Mouse (Mus musculus) forebrain, postnatal 0 days (tissue): ENCODE data around the gene Mrps9. TPM values are rescaled to one million over a fixed set of nuclear protein-coding genes. Genes with fewer than 3 reads are reported as not detected.

Experiments used
- ATAC-seq: fragments of 200-750 bp; cut with Nextera tagmentation; 2 replicates; pipeline ENCODE4 v1.8.0; 2017; ENCODE audit warnings: mild to moderate bottlenecking, moderate library complexity
- DNase-seq: peaks from one replicate; pipeline ENCODE4 v3.0.0-alpha.2; 2015
- H3K27ac ChIP-seq: fragments of 300-500 bp; sonication (generic); 2 replicates; pipeline ENCODE4 v1.5.1; 2014; ENCODE audit warnings: low read depth, mild to moderate bottlenecking, antibody characterized with exemption, low read length, moderate library complexity, mixed read lengths
- H3K27me3 ChIP-seq: fragments of 300-500 bp; sonication (generic); 2 replicates; pipeline ENCODE4 v1.6.1; 2014; ENCODE audit warnings: mild to moderate bottlenecking, low read length, mixed read lengths; ENCODE audit not compliant: insufficient read depth
- H3K36me3 ChIP-seq: fragments of 300-500 bp; sonication (generic); 2 replicates; pipeline ENCODE4 v1.6.1; 2014; ENCODE audit warnings: mild to moderate bottlenecking, moderate library complexity; ENCODE audit not compliant: insufficient read depth
- H3K4me1 ChIP-seq: fragments of 300-500 bp; sonication (generic); 2 replicates; pipeline ENCODE4 v1.6.1; 2014; ENCODE audit warnings: antibody characterized with exemption; ENCODE audit not compliant: insufficient read depth
- H3K4me2 ChIP-seq: fragments of 300-500 bp; sonication (generic); 2 replicates; pipeline ENCODE4 v1.6.1; 2014; ENCODE audit warnings: low read depth, mild to moderate bottlenecking, moderate library complexity
- H3K4me3 ChIP-seq: fragments of 300-500 bp; sonication (generic); 2 replicates; pipeline ENCODE4 v1.5.1; 2014; ENCODE audit warnings: low read depth, low read length, mixed read lengths
- H3K9ac ChIP-seq: fragments of 300-500 bp; sonication (generic); 2 replicates; pipeline ENCODE4 v1.6.1; 2014; ENCODE audit warnings: mild to moderate bottlenecking
- H3K9me3 ChIP-seq: fragments of 300-500 bp; sonication (generic); 2 replicates; pipeline ENCODE4 v1.6.1; 2016; ENCODE audit warnings: low read length
- CTCF ChIP-seq: sonication (generic); IDR thresholded peaks from 2 replicates; pipeline ENCODE4 v1.5.1; 2016; ENCODE audit warnings: antibody characterized with exemption, control low read depth, low read depth
- WGBS: fragments of 180-500 bp; shearing (Covaris S2); extraction: QIAGEN DNeasy Blood & Tissue Kit; methylation state at CpG from one replicate; pipeline ENCODE4 v1.1.7; 2014; 5-methylcytosine and 5-hydroxymethylcytosine counted together
- polyA plus RNA-seq: library from polyadenylated mRNA; unstranded; fragments of >200 nt; fragmentation: Nextera tagmentation; extraction: Ambion mirVana; gene quantifications from 2 replicates; pipeline ENCODE4 v1.2.1, GENCODE M21; 2015
- total RNA-seq: library from RNA; depleted of rRNA; stranded (reverse); fragments of >200 nt; gene quantifications from 2 replicates; pipeline ENCODE4 v1.2.3, GENCODE M21; 2014; rRNA removed

Gene Mrps9
- total RNA-seq (30.6 and 39.7 TPM in 2 replicates), polyA plus RNA-seq (33.1 and 35.3 TPM in 2 replicates)

GRCm38 (mm10) chr1:42850663-42851397 is at the start of gene Mrps9:
Mrps9 (plus strand) TSS chr1:42851233.
- H3K4me3 ChIP-seq: peak within 1 kb of the TSS; percentile 87
- peak; percentile 98 for DNase-seq
- H3K9ac ChIP-seq: peak within 1 kb of the TSS; percentile 83
- no peaks in the 10 kb centered on the region for H3K9me3 ChIP-seq
- peaks cover 8% of the 10 kb centered on the region; the same call in 1 of the 2 replicates for H3K4me1 ChIP-seq
- ATAC-seq: peak; percentile 100
- peak within 1 kb of the TSS; percentile 62 for H3K4me2 ChIP-seq
- under 1% methylated on average over 23 of the region's 23 CpGs for WGBS
- no peak for TF ChIP-seq CTCF
- no peaks in the 10 kb centered on the region for H3K27me3 ChIP-seq
- H3K27ac ChIP-seq: peak within 1 kb of the TSS; percentile 57
- no peaks in the 10 kb centered on the region for H3K36me3 ChIP-seq

- H3K27me3 ChIP-seq: no peaks in the 10 kb centered on the region
- H3K4me1 ChIP-seq: no peaks in the 10 kb centered on the region
- no peak overlapping the region for H3K4me3 ChIP-seq
- no peak overlapping the region for H3K9ac ChIP-seq
- no peak for ATAC-seq
- no peak for DNase-seq
- H3K27ac ChIP-seq: no peak overlapping the region
- H3K9me3 ChIP-seq: no peaks in the 10 kb centered on the region
- no peak for TF ChIP-seq CTCF
- H3K36me3 ChIP-seq: no peaks in the 10 kb centered on the region
- WGBS: 86% methylated on average over 6 of the region's 6 CpGs
- no peak overlapping the region for H3K4me2 ChIP-seq
These were observed 37.7 kb upstream of the Mrps9 start for GRCm38 (mm10) chr1:42813301-42813845.

- Histone ChIP-seq H3K27me3 (no peaks in the 10 kb centered on the region), H3K9me3 (no peaks in the 10 kb centered on the region), H3K27ac (peak overlapping the region; percentile 62), H3K9ac (no peak overlapping the region), H3K36me3 (no peaks in the 10 kb centered on the region), H3K4me1 (no peaks in the 10 kb centered on the region), H3K4me2 (peak overlapping the region; percentile 15; the same call in 1 of the 2 replicates), H3K4me3 (peak overlapping the region; percentile 11; the same call in 1 of the 2 replicates)
- ATAC-seq (peak; percentile 64), DNase-seq (peak; percentile 23)
- 60% methylated on average over 15 of the region's 15 CpGs for WGBS
- no peak for TF ChIP-seq CTCF
These were observed 36.0 kb upstream of the Mrps9 start for GRCm38 (mm10) chr1:42814798-42815619.

GRCm38 (mm10) chr1:42851398-42851767 is 350 bp downstream of the Mrps9 start:
- Histone ChIP-seq H3K36me3 (no peaks in the 10 kb centered on the region), H3K27me3 (no peaks in the 10 kb centered on the region), H3K9ac (peak overlapping the region; percentile 83), H3K4me2 (peak overlapping the region; percentile 62), H3K4me1 (peaks cover 8% of the 10 kb centered on the region; the same call in 1 of the 2 replicates), H3K27ac (peak overlapping the region; percentile 57), H3K4me3 (peak overlapping the region; percentile 87), H3K9me3 (no peaks in the 10 kb centered on the region)
- no peak for TF ChIP-seq CTCF
- ATAC-seq (peak; percentile 62), DNase-seq (no peak)
- 1% methylated on average over 21 of the region's 21 CpGs for WGBS

GRCm38 (mm10) chr1:42851810-42852209 is 777 bp downstream of the Mrps9 start:
- no peak for ATAC-seq
- 0 out of 2 replicates have a peak overlapping the region, but pooled peaks have one; percentile 57 for H3K27ac ChIP-seq
- H3K4me2 ChIP-seq: peak overlapping the region; percentile 62
- peaks cover 8% of the 10 kb centered on the region; the same call in 1 of the 2 replicates for H3K4me1 ChIP-seq
- DNase-seq: no peak
- TF ChIP-seq CTCF: no peak
- no peaks in the 10 kb centered on the region for H3K36me3 ChIP-seq
- H3K27me3 ChIP-seq: no peaks in the 10 kb centered on the region
- no peaks in the 10 kb centered on the region for H3K9me3 ChIP-seq
- peak overlapping the region; percentile 83; the same call in 1 of the 2 replicates for H3K9ac ChIP-seq
- WGBS: 3% methylated on average over 16 of the region's 16 CpGs
- H3K4me3 ChIP-seq: peak overlapping the region; percentile 87

- Histone ChIP-seq H3K9me3 (no peaks in the 10 kb centered on the region), H3K9ac (no peak overlapping the region), H3K4me1 (no peaks in the 10 kb centered on the region), H3K27me3 (no peaks in the 10 kb centered on the region), H3K4me3 (no peak overlapping the region), H3K36me3 (peaks cover 19% of the 10 kb centered on the region; the same call in 1 of the 2 replicates), H3K27ac (no peak overlapping the region), H3K4me2 (no peak overlapping the region)
- ATAC-seq (no peak), DNase-seq (no peak)
- 96% methylated on average over 5 of the region's 5 CpGs for WGBS
- no peak for TF ChIP-seq CTCF
These were observed 13.8 kb downstream of the Mrps9 start for GRCm38 (mm10) chr1:42864719-42865250.
